Mouse (Mus musculus): Measurements from ENCODE around the gene Cbx8. TPM values are rescaled to one million over a fixed set of nuclear protein-coding genes. Genes with fewer than 3 reads are reported as not detected.
A peak's percentile ranks its signal among the peaks of the same experiment; 100 is the strongest.

Gene Cbx8
- total RNA-seq, 2 experiments from 2014 or later: 5.6 to 5.7 TPM

- DNase-seq: peak; percentile 92
Observed at GRCm38 (mm10) chr11:119033874-119034558, 6.8 kb downstream of the Cbx8 start.

- peak; percentile 82 for DNase-seq
Observed at GRCm38 (mm10) chr11:119026203-119026602, 14.6 kb downstream of the Cbx8 start.

- DNase-seq: no peak
Observed at GRCm38 (mm10) chr11:119024260-119024659, 16.5 kb downstream of the Cbx8 start.

- DNase-seq: no peak
Observed at GRCm38 (mm10) chr11:119023616-119023980, 17.2 kb downstream of the Cbx8 start.

GRCm38 (mm10) chr11:119022895-119023615 is 17.7 kb downstream of the Cbx8 start, which contains the start of gene Cbx2:
Gene Cbx2, plus strand, starts transcription at chr11:119022962.
- peak; percentile 89 for DNase-seq

GRCm38 (mm10) chr11:119022068-119022894 is 18.5 kb downstream of the Cbx8 start:
- DNase-seq: no peak

GRCm38 (mm10) chr11:119021180-119021579 is 19.6 kb downstream of the Cbx8 start:
- DNase-seq: no peak

GRCm38 (mm10) chr11:119017506-119017905 is 23.3 kb downstream of the Cbx8 start:
- no peak for DNase-seq

GRCm38 (mm10) chr11:119014455-119014854 is 26.3 kb downstream of the Cbx8 start:
- DNase-seq: no peak

GRCm38 (mm10) chr11:119007461-119008456 is 33.0 kb downstream of the Cbx8 start:
- DNase-seq: no peak

- DNase-seq: no peak
Observed at GRCm38 (mm10) chr11:119006462-119006861, 34.3 kb downstream of the Cbx8 start.

- no peak for DNase-seq
Observed at GRCm38 (mm10) chr11:119005547-119006275, 35.1 kb downstream of the Cbx8 start.

GRCm38 (mm10) chr11:119001493-119002128 is 39.2 kb downstream of the Cbx8 start:
- DNase-seq: no peak

- no peak for DNase-seq
Observed at GRCm38 (mm10) chr11:119000877-119001276, 39.9 kb downstream of the Cbx8 start.

- no peak for DNase-seq
Observed at GRCm38 (mm10) chr11:118999361-118999804, 41.4 kb downstream of the Cbx8 start.

- peak; percentile 89 for DNase-seq
Observed at GRCm38 (mm10) chr11:118998540-118999265, 42.1 kb downstream of the Cbx8 start.

GRCm38 (mm10) chr11:118997182-118997581 is 43.6 kb downstream of the Cbx8 start:
- no peak for DNase-seq

GRCm38 (mm10) chr11:118995448-118995847 is 45.3 kb downstream of the Cbx8 start:
- DNase-seq: no peak

- no peak for DNase-seq
Observed at GRCm38 (mm10) chr11:118992781-118993180, 48.0 kb downstream of the Cbx8 start.

GRCm38 (mm10) chr11:118987999-118988398 is 52.8 kb downstream of the Cbx8 start, which contains the start of gene Enpp7:
Gene Enpp7, plus strand, starts transcription at chr11:118988188.
- no peak for DNase-seq

Measured in heart, postnatal 4 days (tissue).